Mouse (Mus musculus) heart, embryonic 11.5 days (tissue): Measurements from ENCODE around the gene Skap1. TPM values are rescaled to one million over a fixed set of nuclear protein-coding genes. Genes with fewer than 3 reads are reported as not detected.
"Not testable (repeated sequence)": the region's sequence is repeated elsewhere in the genome, so short reads cannot be mapped to it uniquely, and the experiment has no call there.

Experiments used
- ATAC-seq: fragments of 200-750 bp; cut with Nextera tagmentation; replicated peaks from 2 replicates; pipeline ENCODE4 v1.8.0; 2017; ENCODE audit warnings: moderate library complexity; ENCODE audit not compliant: insufficient number of reproducible peaks, low FRiP score, low TSS enrichment
- H3K27ac ChIP-seq: fragments of 300-500 bp; sonication (generic); 2 replicates; pipeline ENCODE4 v1.5.1; 2014; ENCODE audit warnings: mild to moderate bottlenecking, low read depth, low read length
- H3K27me3 ChIP-seq: fragments of 300-500 bp; sonication (generic); 2 replicates; pipeline ENCODE4 v1.6.1; 2014; ENCODE audit warnings: mild to moderate bottlenecking, low read length, mixed read lengths; ENCODE audit not compliant: control insufficient read depth, insufficient read depth
- H3K36me3 ChIP-seq: fragments of 300-500 bp; sonication (generic); 2 replicates; pipeline ENCODE4 v1.6.1; 2014; ENCODE audit warnings: mild to moderate bottlenecking, low read length, moderate library complexity, mixed read lengths; ENCODE audit not compliant: control insufficient read depth, insufficient read depth
- H3K4me1 ChIP-seq: fragments of 300-500 bp; sonication (generic); 2 replicates; pipeline ENCODE4 v1.6.1; 2014; ENCODE audit warnings: low read length; ENCODE audit not compliant: control insufficient read depth, insufficient read depth
- H3K4me2 ChIP-seq: fragments of 300-500 bp; sonication (generic); 2 replicates; pipeline ENCODE4 v1.6.1; 2014; ENCODE audit warnings: mild to moderate bottlenecking, moderate library complexity
- H3K4me3 ChIP-seq: fragments of 300-500 bp; sonication (generic); 2 replicates; pipeline ENCODE4 v1.5.1; 2014; ENCODE audit warnings: low read depth, low read length
- H3K9ac ChIP-seq: fragments of 300-500 bp; sonication (generic); 2 replicates; pipeline ENCODE4 v1.6.1; 2014; ENCODE audit warnings: mild to moderate bottlenecking, low read depth, low read length, moderate library complexity
- H3K9me3 ChIP-seq: fragments of 300-500 bp; sonication (generic); replicated peaks from 2 replicates; pipeline ENCODE4 v1.6.1; 2016; ENCODE audit warnings: low read length; ENCODE audit not compliant: control insufficient read depth
- WGBS: fragments of 180-500 bp; shearing (Covaris S2); extraction: QIAGEN DNeasy Blood & Tissue Kit; methylation state at CpG from one replicate; pipeline ENCODE4 v1.1.7; 2014; ENCODE audit not compliant: insufficient replicate concordance; 5-methylcytosine and 5-hydroxymethylcytosine counted together
- polyA plus RNA-seq: library from polyadenylated mRNA; unstranded; fragments of >200 nt; fragmentation: Nextera tagmentation; extraction: Ambion mirVana; gene quantifications from 2 replicates; pipeline ENCODE4 v1.2.1, GENCODE M21; 2014

Gene Skap1
- polyA plus RNA-seq, 1 experiment from 2014 or later: 0.46 TPM

GRCm38 (mm10) chr11:96775063-96775462, 310.7 kb downstream of the Skap1 start:
- H3K9ac ChIP-seq: no peak overlapping the region
- H3K4me2 ChIP-seq: no peak overlapping the region
- WGBS: 80% methylated on average over 8 of the region's 8 CpGs
- peaks cover 15% of the 10 kb centered on the region for H3K36me3 ChIP-seq
- peaks cover 6% of the 10 kb centered on the region; the same call in 1 of the 2 replicates for H3K4me1 ChIP-seq
- no peaks in the 10 kb centered on the region for H3K9me3 ChIP-seq
- no peak overlapping the region for H3K4me3 ChIP-seq
- no peak for ATAC-seq
- H3K27ac ChIP-seq: no peak overlapping the region
- H3K27me3 ChIP-seq: no peaks in the 10 kb centered on the region

- H3K9me3 ChIP-seq: no peaks in the 10 kb centered on the region
- H3K27ac ChIP-seq: no peak overlapping the region
- peaks cover 6% of the 10 kb centered on the region; the same call in 1 of the 2 replicates for H3K4me1 ChIP-seq
- no peak for ATAC-seq
- no peak overlapping the region for H3K4me3 ChIP-seq
- H3K27me3 ChIP-seq: no peaks in the 10 kb centered on the region
- 79% methylated on average over 7 of the region's 7 CpGs for WGBS
- no peak overlapping the region for H3K4me2 ChIP-seq
- H3K36me3 ChIP-seq: peaks cover 9% of the 10 kb centered on the region
- no peak overlapping the region for H3K9ac ChIP-seq
These were observed 311.3 kb downstream of the Skap1 start for GRCm38 (mm10) chr11:96775665-96776064.

- Histone ChIP-seq H3K9ac (no peak overlapping the region), H3K9me3 (no peaks in the 10 kb centered on the region), H3K4me2 (peak overlapping the region; percentile 90), H3K27ac (no peak overlapping the region), H3K4me1 (peaks cover 6% of the 10 kb centered on the region; the same call in 1 of the 2 replicates), H3K27me3 (no peaks in the 10 kb centered on the region), H3K4me3 (no peak overlapping the region), H3K36me3 (peaks cover 8% of the 10 kb centered on the region)
- WGBS: 50% methylated on average over 3 of the region's 3 CpGs
- ATAC-seq: no peak
These were observed 311.7 kb downstream of the Skap1 start for GRCm38 (mm10) chr11:96776068-96776467.

GRCm38 (mm10) chr11:96776968-96777962, 312.9 kb downstream of the Skap1 start, which contains the start of gene Snx11:
Gene Snx11, minus strand, starts transcription at chr11:96777559.
- H3K27me3 ChIP-seq: no peaks in the 10 kb centered on the region
- peak within 1 kb of the TSS; percentile 64 for H3K9ac ChIP-seq
- peak within 1 kb of the TSS; percentile 69 for H3K4me3 ChIP-seq
- peaks cover 1% of the 10 kb centered on the region; the same call in 1 of the 2 replicates for H3K36me3 ChIP-seq
- 2% methylated on average over 59 of the region's 59 CpGs for WGBS
- H3K9me3 ChIP-seq: no peaks in the 10 kb centered on the region
- H3K27ac ChIP-seq: peak within 1 kb of the TSS; percentile 57
- ATAC-seq: peak; percentile 98
- peaks cover 6% of the 10 kb centered on the region; the same call in 1 of the 2 replicates for H3K4me1 ChIP-seq
- H3K4me2 ChIP-seq: peak within 1 kb of the TSS; percentile 90

GRCm38 (mm10) chr11:96778061-96778627, 313.8 kb downstream of the Skap1 start:
- H3K4me1 ChIP-seq, ATAC-seq, H3K36me3 ChIP-seq, H3K27me3 ChIP-seq, H3K9me3 ChIP-seq: not testable (repeated sequence)
- Histone ChIP-seq H3K4me2 (peak overlapping the region; percentile 90), H3K9ac (peak overlapping the region; percentile 43), H3K27ac (peak overlapping the region; percentile 57; the same call in 1 of the 2 replicates), H3K4me3 (peak overlapping the region; percentile 69)
- WGBS: 63% methylated on average over 10 of the region's 10 CpGs

- Histone ChIP-seq H3K4me3 (no peak overlapping the region), H3K4me2 (no peak overlapping the region), H3K36me3 (no peaks in the 10 kb centered on the region), H3K27me3 (no peaks in the 10 kb centered on the region), H3K9ac (no peak overlapping the region), H3K27ac (no peak overlapping the region), H3K9me3 (no peaks in the 10 kb centered on the region), H3K4me1 (peaks cover 6% of the 10 kb centered on the region; the same call in 1 of the 2 replicates)
- no peak for ATAC-seq
- 65% methylated on average over 5 of the region's 5 CpGs for WGBS
These were observed 315.9 kb downstream of the Skap1 start for GRCm38 (mm10) chr11:96780306-96780705.

GRCm38 (mm10) chr11:96781425-96781824, 317.0 kb downstream of the Skap1 start:
- no peaks in the 10 kb centered on the region for H3K27me3 ChIP-seq
- no peak overlapping the region for H3K27ac ChIP-seq
- H3K9me3 ChIP-seq: no peaks in the 10 kb centered on the region
- H3K4me2 ChIP-seq: no peak overlapping the region
- H3K4me1 ChIP-seq: peaks cover 5% of the 10 kb centered on the region; the same call in 1 of the 2 replicates
- no peak overlapping the region for H3K4me3 ChIP-seq
- no peak overlapping the region for H3K9ac ChIP-seq
- no peak for ATAC-seq
- no peaks in the 10 kb centered on the region for H3K36me3 ChIP-seq
- 72% methylated on average over 2 of the region's 2 CpGs for WGBS

GRCm38 (mm10) chr11:96784847-96785246, 320.5 kb downstream of the Skap1 start:
- H3K27ac ChIP-seq, H3K36me3 ChIP-seq, H3K9me3 ChIP-seq, H3K4me2 ChIP-seq, ATAC-seq, H3K9ac ChIP-seq, H3K27me3 ChIP-seq, H3K4me1 ChIP-seq, H3K4me3 ChIP-seq: not testable (repeated sequence)
- WGBS: 14% methylated on average over 7 of the region's 7 CpGs
